Mouse (Mus musculus) spleen, adult 2 months (tissue): ENCODE data around the gene Prss57. TPM values are rescaled to one million over a fixed set of nuclear protein-coding genes. Genes with fewer than 3 reads are reported as not detected.

ENCODE experiments used
- DNase-seq, 2 experiments: peaks; one replicate each; pipeline versions ENCODE4 v3.0.0 to v3.0.0-alpha.2; 2012 to 2021; ENCODE audit warnings: low spot score in 2 of 2, low read depth in 1 of 2
- H3K27ac ChIP-seq: fragments of 200-500 bp; 2 replicates; pipeline ENCODE4 v1.5.1; 2012; ENCODE audit warnings: low read length, inconsistent platforms; ENCODE audit not compliant: insufficient read depth
- H3K27me3 ChIP-seq: fragments of 200-500 bp; 2 replicates; pipeline ENCODE4 v1.6.1; 2012; ENCODE audit warnings: mild to moderate bottlenecking, moderate library complexity, low read length, inconsistent platforms; ENCODE audit not compliant: control insufficient read depth, insufficient read depth
- H3K36me3 ChIP-seq: fragments of 200-500 bp; 2 replicates; pipeline ENCODE4 v1.6.1; 2012; ENCODE audit warnings: mild to moderate bottlenecking, low read length, inconsistent platforms; ENCODE audit not compliant: control insufficient read depth, insufficient read depth
- H3K4me1 ChIP-seq: fragments of 200-500 bp; 2 replicates; pipeline ENCODE4 v1.6.1; 2011; ENCODE audit warnings: inconsistent platforms; ENCODE audit not compliant: control insufficient read depth, insufficient read depth, insufficient read length
- H3K4me3 ChIP-seq: fragments of 200-500 bp; 2 replicates; pipeline ENCODE4 v1.5.1; 2011; ENCODE audit warnings: mild to moderate bottlenecking, inconsistent platforms; ENCODE audit not compliant: insufficient read depth, insufficient read length; ENCODE audit errors: extremely low read depth
- CTCF ChIP-seq: fragments of 200-500 bp; IDR thresholded peaks from 2 replicates; pipeline ENCODE4 v1.5.1; 2011; ENCODE audit warnings: mild to moderate bottlenecking, inconsistent platforms; ENCODE audit not compliant: insufficient read depth, insufficient read length, insufficient replicate concordance; ENCODE audit errors: extremely low read depth
- POLR2A ChIP-seq: fragments of 200-500 bp; IDR thresholded peaks from 2 replicates; pipeline ENCODE4 v1.6.1; 2011; ENCODE audit warnings: low read depth, low read length, inconsistent platforms
- WGBS: fragments of 180-500 bp; shearing (Covaris S2); methylation state at CpG from one replicate; pipeline ENCODE4 v1.1.7; 2018; 5-methylcytosine and 5-hydroxymethylcytosine counted together
- polyA plus RNA-seq: library from polyadenylated mRNA; depleted of rRNA; stranded (reverse); fragments of >200 nt; gene quantifications from 2 replicates; pipeline ENCODE4 v1.2.3, GENCODE M21; 2012

Gene Prss57
- polyA plus RNA-seq, 1 experiment = 1.6 TPM

DNA sequence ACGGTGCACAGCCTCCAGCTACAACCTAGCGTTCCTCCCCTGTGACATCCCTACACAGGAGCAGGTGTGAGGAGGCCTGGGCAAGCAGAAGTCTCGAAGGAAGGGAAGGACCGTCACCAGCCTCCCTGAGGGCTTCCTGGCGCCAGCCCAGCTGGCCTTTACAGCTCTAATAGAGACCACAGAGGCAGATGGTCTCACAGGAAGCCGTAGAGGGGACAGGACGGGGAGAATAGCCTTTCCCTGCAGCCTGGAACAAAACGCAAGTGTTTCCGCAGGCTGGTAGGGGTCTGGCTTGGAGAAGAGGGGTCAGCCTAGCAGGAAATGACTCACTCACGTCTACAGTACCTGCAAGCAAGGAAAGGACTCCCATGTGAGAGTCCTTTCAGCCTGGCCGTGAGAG is 17.1 kb upstream of the Prss57 start:
- no peaks in the 10 kb centered on the region for H3K36me3 ChIP-seq
- H3K27me3 ChIP-seq = no peaks in the 10 kb centered on the region
- H3K4me3 ChIP-seq = no peak overlapping the region
- 42% methylated on average over 11 of the region's 11 CpGs for WGBS
- no peak overlapping the region for H3K27ac ChIP-seq
- TF ChIP-seq CTCF = no peak
- no peak for TF ChIP-seq POLR2A
- H3K4me1 ChIP-seq = no peaks in the 10 kb centered on the region
- DNase-seq = no peak

GRCm38 (mm10) chr10:79806972-79807371 is 16.2 kb upstream of the Prss57 start:
- Histone ChIP-seq H3K4me3 (no peak overlapping the region), H3K27ac (no peak overlapping the region), H3K27me3 (no peaks in the 10 kb centered on the region), H3K36me3 (no peaks in the 10 kb centered on the region), H3K4me1 (no peaks in the 10 kb centered on the region)
- TF ChIP-seq POLR2A (no peak), CTCF (no peak)
- WGBS = 84% methylated on average over 10 of the region's 10 CpGs
- DNase-seq = no peak

- TF ChIP-seq POLR2A = no peak
- no peak for TF ChIP-seq CTCF
- Histone ChIP-seq H3K27me3 (no peaks in the 10 kb centered on the region), H3K4me1 (no peaks in the 10 kb centered on the region), H3K36me3 (no peaks in the 10 kb centered on the region), H3K27ac (no peak overlapping the region), H3K4me3 (no peak overlapping the region)
- DNase-seq = no peak
- 95% methylated on average over 9 of the region's 9 CpGs for WGBS
Measured at GRCm38 (mm10) chr10:79806331-79806730, 15.6 kb upstream of the Prss57 start.

DNA sequence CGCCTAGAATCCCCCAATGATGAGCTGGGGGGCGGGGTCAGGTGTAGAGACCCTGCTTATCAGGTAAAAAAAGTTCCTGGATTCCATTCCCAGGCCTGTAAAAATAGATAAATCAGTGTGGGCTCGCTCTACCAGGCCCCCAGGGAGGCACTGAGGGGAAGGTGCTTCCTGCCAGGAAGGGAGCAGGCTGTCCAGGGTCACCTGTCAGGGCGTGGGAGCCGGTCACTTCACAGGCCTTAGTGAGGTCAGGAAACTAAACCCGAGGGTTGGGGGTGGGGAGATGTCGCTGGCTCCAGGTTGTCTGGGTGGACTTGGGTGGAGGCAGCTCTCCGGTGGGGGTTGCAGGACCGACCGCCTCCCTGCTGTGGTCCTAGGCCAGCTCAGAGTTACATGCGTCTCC is 14.9 kb upstream of the Prss57 start:
- H3K4me3 ChIP-seq = no peak overlapping the region
- no peak for TF ChIP-seq POLR2A
- no peak for TF ChIP-seq CTCF
- no peaks in the 10 kb centered on the region for H3K27me3 ChIP-seq
- 79% methylated on average over 11 of the region's 11 CpGs for WGBS
- DNase-seq = no peak
- H3K27ac ChIP-seq = no peak overlapping the region
- no peaks in the 10 kb centered on the region for H3K4me1 ChIP-seq
- no peaks in the 10 kb centered on the region for H3K36me3 ChIP-seq

GRCm38 (mm10) chr10:79803716-79804323 is 13.1 kb upstream of the Prss57 start:
- Histone ChIP-seq H3K4me1 (no peaks in the 10 kb centered on the region), H3K36me3 (no peaks in the 10 kb centered on the region), H3K27me3 (no peaks in the 10 kb centered on the region), H3K27ac (no peak overlapping the region), H3K4me3 (no peak overlapping the region)
- no peak for TF ChIP-seq POLR2A
- no peak for TF ChIP-seq CTCF
- DNase-seq = no peak
- WGBS = 73% methylated on average over 29 of the region's 29 CpGs

- H3K4me3 ChIP-seq = no peak overlapping the region
- H3K36me3 ChIP-seq = no peaks in the 10 kb centered on the region
- peak overlapping the region; percentile 27; the same call in 1 of the 2 replicates for H3K27ac ChIP-seq
- no peaks in the 10 kb centered on the region for H3K27me3 ChIP-seq
- TF ChIP-seq CTCF (no peak), POLR2A (no peak)
- peaks cover 5% of the 10 kb centered on the region; the same call in 1 of the 2 replicates for H3K4me1 ChIP-seq
- WGBS = 77% methylated on average over 11 of the region's 11 CpGs
- DNase-seq = no peak
Measured at GRCm38 (mm10) chr10:79802331-79802971, 11.7 kb upstream of the Prss57 start.

DNA sequence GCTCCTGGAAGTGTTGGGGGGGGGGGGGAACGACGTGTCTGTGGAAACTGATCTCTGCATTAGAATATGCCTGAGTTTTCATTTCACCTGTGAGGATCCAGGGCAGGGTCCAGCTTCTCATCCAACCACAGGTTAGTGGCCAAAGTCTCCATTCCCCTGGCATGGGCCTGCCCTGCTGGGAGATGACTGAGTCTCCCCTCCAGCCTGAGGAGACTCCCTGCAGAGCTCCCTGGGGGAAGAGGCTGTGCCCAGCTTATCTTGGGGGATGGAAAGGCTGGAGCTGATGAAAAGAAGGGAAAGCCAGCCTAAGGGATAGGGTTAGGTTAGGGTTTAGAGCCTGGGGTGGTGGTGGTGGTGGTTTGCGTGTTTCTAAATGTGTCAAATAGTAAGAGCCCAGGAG is 11.1 kb upstream of the Prss57 start:
- TF ChIP-seq POLR2A (no peak), CTCF (no peak)
- no peaks in the 10 kb centered on the region for H3K27me3 ChIP-seq
- peaks cover 5% of the 10 kb centered on the region; the same call in 1 of the 2 replicates for H3K4me1 ChIP-seq
- no peak for DNase-seq
- H3K4me3 ChIP-seq = no peak overlapping the region
- H3K27ac ChIP-seq = no peak overlapping the region
- WGBS = 83% methylated on average over 3 of the region's 3 CpGs
- H3K36me3 ChIP-seq = no peaks in the 10 kb centered on the region
